Mouse (Mus musculus) CH12.LX (cell line): Measurements from ENCODE around the gene Srrm4. TPM values are rescaled to one million over a fixed set of nuclear protein-coding genes. Genes with fewer than 3 reads are reported as not detected.

Experiments
- DNase-seq: peaks from one replicate; pipeline ENCODE4 v3.0.0-alpha.2; 2013; ENCODE audit errors: extremely low read depth
- H3K27ac ChIP-seq: 2 replicates; pipeline ENCODE4 v1.5.1; 2012; ENCODE audit warnings: low read depth, mild to moderate bottlenecking, control low read depth, moderate library complexity; ENCODE audit not compliant: insufficient read depth
- H3K27me3 ChIP-seq: replicated peaks from 2 replicates; pipeline ENCODE3; 2012; ENCODE audit warnings: inconsistent platforms
- H3K36me3 ChIP-seq, 2 experiments: replicated peaks in 1 of 2; 2 replicates each; pipeline versions ENCODE3 to v1.6.1; 2012; ENCODE audit warnings: inconsistent platforms in 1 of 2, low read length in 1 of 2, mild to moderate bottlenecking in 1 of 2, mixed read lengths in 1 of 2, moderate library complexity in 1 of 2; ENCODE audit not compliant: control insufficient read depth in 1 of 2, insufficient read depth in 1 of 2
- H3K4me1 ChIP-seq, 2 experiments: 2 replicates each; pipeline ENCODE4 v1.6.1; 2012; ENCODE audit warnings: inconsistent platforms in 1 of 2, moderate library complexity in 1 of 2; ENCODE audit not compliant: insufficient read depth in 2 of 2, control insufficient read depth in 1 of 2
- H3K4me2 ChIP-seq: 2 replicates; pipeline ENCODE4 v1.6.1; 2012; ENCODE audit warnings: low read depth, mild to moderate bottlenecking, control low read depth; ENCODE audit not compliant: poor library complexity, insufficient read depth, severe bottlenecking
- H3K4me3 ChIP-seq, 3 experiments: fragments of 150-350 bp in 1 of 3; sonication (generic) in 1 of 3; replicated peaks in 1 of 3; 2 replicates each; pipeline versions ENCODE3 to v1.5.1; 2011 to 2012; ENCODE audit warnings: low read depth in 2 of 3, low read length in 2 of 3, mild to moderate bottlenecking in 2 of 3, moderate library complexity in 2 of 3, control low read depth in 1 of 3, improper control_type of control experiment in 1 of 3, inconsistent platforms in 1 of 3, mixed read lengths in 1 of 3; ENCODE audit not compliant: poor library complexity in 1 of 3
- H3K79me2 ChIP-seq: replicated peaks from 2 replicates; pipeline ENCODE4 v1.6.1; 2012; ENCODE audit warnings: mild to moderate bottlenecking, moderate library complexity; ENCODE audit not compliant: control insufficient read depth, poor library complexity, insufficient read depth, severe bottlenecking; ENCODE audit errors: extremely low read depth
- H3K9ac ChIP-seq: 2 replicates; pipeline ENCODE4 v1.6.1; 2012; ENCODE audit warnings: low read depth, mild to moderate bottlenecking, control low read depth, moderate library complexity; ENCODE audit not compliant: insufficient read depth
- H3K9me3 ChIP-seq: replicated peaks from 2 replicates; pipeline ENCODE3; 2012; ENCODE audit warnings: low read length, inconsistent platforms, mixed read lengths
- HCFC1 ChIP-seq: IDR thresholded peaks from 2 replicates; pipeline ENCODE4 v1.6.1; 2012; ENCODE audit warnings: low read depth, mild to moderate bottlenecking, inconsistent platforms, low read length, improper control_type of control experiment
- MAX ChIP-seq: IDR thresholded peaks from 2 replicates; pipeline ENCODE4 v1.6.1; 2011; ENCODE audit warnings: low read length, improper control_type of control experiment
- MYC ChIP-seq: IDR thresholded peaks from 2 replicates; pipeline ENCODE4 v1.6.1; 2011; ENCODE audit warnings: low read depth, mild to moderate bottlenecking, improper control_type of control experiment, low read length
- NELFE ChIP-seq: IDR thresholded peaks from 2 replicates; pipeline ENCODE4 v1.6.1; 2011; ENCODE audit warnings: low read depth, low read length, improper control_type of control experiment
- PAX5 ChIP-seq: IDR thresholded peaks from 2 replicates; pipeline ENCODE4 v1.6.1; 2012; ENCODE audit warnings: low read length, inconsistent platforms, mixed read lengths
- POLR2A ChIP-seq: IDR thresholded peaks from 2 replicates; pipeline ENCODE4 v1.6.1; 2011; ENCODE audit warnings: low read depth, mild to moderate bottlenecking, improper control_type of control experiment, low read length
- POLR2AphosphoS2 ChIP-seq: IDR thresholded peaks from 2 replicates; pipeline ENCODE4 v1.6.1; 2011; ENCODE audit warnings: low read depth, low read length, improper control_type of control experiment
- SMC3 ChIP-seq: IDR thresholded peaks from 2 replicates; pipeline ENCODE4 v1.6.1; 2011; ENCODE audit warnings: low read depth, low read length, improper control_type of control experiment
- USF2 ChIP-seq: conservative IDR thresholded peaks from 2 replicates; pipeline ENCODE4 v1.6.1; 2011; ENCODE audit warnings: low read depth, low read length, improper control_type of control experiment
- ZC3H11A ChIP-seq: IDR thresholded peaks from 2 replicates; pipeline ENCODE4 v1.6.1; 2012; ENCODE audit warnings: low read depth, mild to moderate bottlenecking, inconsistent platforms, low read length, improper control_type of control experiment
- ZKSCAN1 ChIP-seq: IDR thresholded peaks from 2 replicates; pipeline ENCODE4 v1.6.1; 2012; ENCODE audit warnings: low read depth, inconsistent platforms, low read length, improper control_type of control experiment, borderline replicate concordance
- dilution Hi-C: fragments of 300-500 bp; cut with MboI; formaldehyde crosslinking; loops from 2 replicates; pipeline ENCODE4 v1.14.3; 2020; ENCODE audit warnings: low sequenced_read_pairs; ENCODE audit not compliant: extremely low pct_unique_long_range_greater_than_20kb, extremely low pct_ligation_motif_present
- in situ Hi-C: fragments of 300-500 bp; cut with MboI; formaldehyde crosslinking; loops from 3 replicates; pipeline ENCODE4 v1.14.3; 2019; ENCODE audit warnings: low sequenced_read_pairs, low pct_ligation_motif_present, low pct_unique_long_range_greater_than_20kb, mixed read lengths
- polyA plus RNA-seq: library from polyadenylated mRNA; unstranded; fragments of >175 nt; gene quantifications from 2 replicates; pipeline ENCODE4 v1.2.1, GENCODE M21; 2012; ENCODE audit warnings: low read depth; ENCODE audit not compliant: insufficient read length
- total RNA-seq, 2 experiments: library from RNA; depleted of rRNA; stranded (reverse); fragments of 300-350 nt in 1 of 2; fragments of >200 nt in 1 of 2; gene quantifications; 2 replicates each; pipeline ENCODE4 v1.2.3; 2012 to 2014

Gene Srrm4
- total and polyA plus RNA-seq, 3 experiments, result not detected

GRCm38 (mm10) chr5:116456796-116457515, 134.7 kb downstream of the Srrm4 start:
- dilution Hi-C loops (no loop called here), in situ Hi-C loops (no loop called here)
- H3K9ac ChIP-seq, result no peak overlapping the region
- no peak overlapping the region for H3K4me3 ChIP-seq
- no peak overlapping the region for H3K4me2 ChIP-seq
- H3K27ac ChIP-seq, result no peak overlapping the region
- H3K4me1 ChIP-seq, result no peaks in the 10 kb centered on the region
- TF ChIP-seq PAX5, result no peak
- no peak for TF ChIP-seq POLR2A
- TF ChIP-seq ZC3H11A, result no peak
- no peak for TF ChIP-seq SMC3
- no peaks in the 10 kb centered on the region for H3K79me2 ChIP-seq
- peaks cover 66% of the 10 kb centered on the region for H3K9me3 ChIP-seq
- DNase-seq, result no peak
- no peaks in the 10 kb centered on the region for H3K36me3 ChIP-seq
- H3K27me3 ChIP-seq, result no peaks in the 10 kb centered on the region

DNA sequence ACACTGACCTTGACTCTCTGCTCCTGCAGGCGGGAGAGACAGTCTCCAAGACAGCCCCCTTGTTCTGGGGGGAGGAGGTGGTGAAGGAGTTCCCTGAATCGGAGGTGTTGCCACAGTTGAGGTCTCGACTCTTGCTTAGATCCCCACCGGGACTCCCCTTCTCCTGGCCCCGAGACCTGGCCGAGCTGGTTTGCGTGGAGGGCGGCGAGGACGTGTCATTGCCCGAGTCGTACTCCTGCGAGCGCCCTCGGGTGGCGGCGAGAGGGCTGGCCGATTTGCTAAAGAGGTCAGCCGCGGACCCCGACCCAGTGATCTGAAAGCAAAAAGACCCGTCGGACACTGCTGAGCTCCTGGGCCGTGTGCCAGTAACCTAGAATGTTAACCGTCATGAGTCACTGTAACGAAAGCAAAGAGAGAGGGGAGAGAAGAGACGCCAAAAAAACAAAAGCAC, 138.2 kb downstream of the Srrm4 start:
- Histone ChIP-seq H3K27ac (no peak overlapping the region), H3K27me3 (no peaks in the 10 kb centered on the region), H3K79me2 (no peaks in the 10 kb centered on the region), H3K36me3 (no peaks in the 10 kb centered on the region), H3K9ac (no peak overlapping the region), H3K9me3 (peaks cover 63% of the 10 kb centered on the region), H3K4me2 (no peak overlapping the region), H3K4me1 (no peaks in the 10 kb centered on the region), H3K4me3 (no peak overlapping the region)
- dilution Hi-C loops (no loop called here), in situ Hi-C loops (no loop called here)
- DNase-seq, result no peak
- TF ChIP-seq NELFE, result no peak
- no peak for TF ChIP-seq MAX
- TF ChIP-seq USF2, result no peak

GRCm38 (mm10) chr5:116450901-116451300, 140.7 kb downstream of the Srrm4 start:
- peaks cover 67% of the 10 kb centered on the region for H3K9me3 ChIP-seq
- no peak overlapping the region for H3K4me2 ChIP-seq
- DNase-seq, result no peak
- no peaks in the 10 kb centered on the region for H3K27me3 ChIP-seq
- H3K4me3 ChIP-seq, result no peak overlapping the region
- no peaks in the 10 kb centered on the region for H3K36me3 ChIP-seq
- H3K9ac ChIP-seq, result no peak overlapping the region
- H3K27ac ChIP-seq, result no peak overlapping the region
- no peaks in the 10 kb centered on the region for H3K79me2 ChIP-seq
- TF ChIP-seq HCFC1, result no peak
- TF ChIP-seq ZKSCAN1, result no peak
- no peak for TF ChIP-seq MYC
- TF ChIP-seq POLR2AphosphoS2, result no peak
- dilution Hi-C loops, result no loop called here
- H3K4me1 ChIP-seq, result no peaks in the 10 kb centered on the region
- in situ Hi-C loops, result no loop called here
